Mouse (Mus musculus) ES-Bruce4 (cell line): ENCODE measurements around the gene Vrk1.

Experiments used
- CTCF ChIP-seq: IDR thresholded peaks from one replicate; pipeline ENCODE4 v1.8.1; 2011; ENCODE audit warnings: low read depth, low read length
- EP300 ChIP-seq: IDR thresholded peaks from 2 replicates; pipeline ENCODE4 v1.6.1; 2011; ENCODE audit warnings: low read depth, low read length; ENCODE audit not compliant: insufficient read depth
- POLR2A ChIP-seq: IDR thresholded peaks from one replicate; pipeline ENCODE4 v1.8.1; 2011; ENCODE audit warnings: low read length; ENCODE audit not compliant: insufficient read depth

- TF ChIP-seq POLR2A (no peak), CTCF (no peak), EP300 (no peak)
These were observed 105.3 kb downstream of the Vrk1 start for GRCm38 (mm10) chr12:106115070-106115891.
